Mouse (Mus musculus) heart, embryonic 14.5 days (tissue): ENCODE measurements around the gene Sema4b. TPM values are rescaled to one million over a fixed set of nuclear protein-coding genes. Genes with fewer than 3 reads are reported as not detected.

Source experiments
- ATAC-seq: fragments of 200-750 bp; cut with Nextera tagmentation; 2 replicates; pipeline ENCODE4 v1.8.0; 2017; ENCODE audit warnings: low read depth, moderate TSS enrichment; ENCODE audit not compliant: insufficient number of reproducible peaks, insufficient read depth, low FRiP score
- H3K27ac ChIP-seq, 2 experiments: fragments of 200-500 bp in 1 of 2; fragments of 300-500 bp in 1 of 2; sonication (generic) in 1 of 2; replicated peaks in 1 of 2; 2 replicates each; pipeline ENCODE4 v1.5.1; 2012 to 2014; ENCODE audit warnings: low read depth in 2 of 2, low read length in 2 of 2, control low read depth in 1 of 2, mild to moderate bottlenecking in 1 of 2, mixed read lengths in 1 of 2; ENCODE audit not compliant: control insufficient read depth in 1 of 2, insufficient read depth in 1 of 2
- H3K27me3 ChIP-seq: fragments of 300-500 bp; sonication (generic); 2 replicates; pipeline ENCODE4 v1.6.1; 2014; ENCODE audit warnings: mild to moderate bottlenecking, low read length, control low read depth; ENCODE audit not compliant: control insufficient read depth, insufficient read depth
- H3K36me3 ChIP-seq: fragments of 300-500 bp; sonication (generic); 2 replicates; pipeline ENCODE4 v1.6.1; 2014; ENCODE audit warnings: mild to moderate bottlenecking, control low read depth, low read length, mixed read lengths; ENCODE audit not compliant: control insufficient read depth, insufficient read depth
- H3K4me1 ChIP-seq, 2 experiments: fragments of 200-500 bp in 1 of 2; fragments of 300-500 bp in 1 of 2; sonication (generic) in 1 of 2; 2 replicates each; pipeline ENCODE4 v1.6.1; 2012 to 2014; ENCODE audit warnings: low read length in 2 of 2, control low read depth in 1 of 2, mixed read lengths in 1 of 2; ENCODE audit not compliant: control insufficient read depth in 2 of 2, insufficient read depth in 2 of 2
- H3K4me2 ChIP-seq: fragments of 300-500 bp; sonication (generic); 2 replicates; pipeline ENCODE4 v1.6.1; 2014; ENCODE audit warnings: mild to moderate bottlenecking, low read length
- H3K4me3 ChIP-seq, 2 experiments: fragments of 200-500 bp in 1 of 2; fragments of 300-500 bp in 1 of 2; sonication (generic) in 1 of 2; 2 replicates each; pipeline ENCODE4 v1.5.1; 2012 to 2014; ENCODE audit warnings: low read length in 2 of 2, mild to moderate bottlenecking in 2 of 2, control low read depth in 1 of 2, low read depth in 1 of 2, moderate library complexity in 1 of 2; ENCODE audit not compliant: control insufficient read depth in 1 of 2, insufficient read depth in 1 of 2
- H3K9ac ChIP-seq: fragments of 300-500 bp; sonication (generic); 2 replicates; pipeline ENCODE4 v1.6.1; 2014; ENCODE audit warnings: mild to moderate bottlenecking, low read length
- H3K9me3 ChIP-seq: fragments of 300-500 bp; sonication (generic); 2 replicates; pipeline ENCODE4 v1.6.1; 2016; ENCODE audit warnings: low read length, control low read depth; ENCODE audit not compliant: control insufficient read depth
- WGBS: fragments of 180-500 bp; shearing (Covaris S2); extraction: QIAGEN DNeasy Blood & Tissue Kit; methylation state at CpG from one replicate; pipeline ENCODE4 v1.1.7; 2014; 5-methylcytosine and 5-hydroxymethylcytosine counted together
- polyA plus RNA-seq: library from polyadenylated mRNA; unstranded; fragments of >200 nt; fragmentation: Nextera tagmentation; extraction: Ambion mirVana; gene quantifications from 2 replicates; pipeline ENCODE4 v1.2.1, GENCODE M21; 2014

The Sema4b gene
- polyA plus RNA-seq, 1 experiment from 2014 or later = 12.4 TPM

- H3K9ac ChIP-seq = peak overlapping the region; percentile 79
- no peak for ATAC-seq
- peak overlapping the region; percentile 64 to 65 for H3K4me3 ChIP-seq
- H3K27ac ChIP-seq = peak overlapping the region; percentile 27 to 79
- WGBS = 1% methylated on average over 11 of the region's 11 CpGs
- peaks cover 8% of the 10 kb centered on the region; the same call in 1 of the 2 replicates for H3K36me3 ChIP-seq
- H3K27me3 ChIP-seq = no peaks in the 10 kb centered on the region
- H3K4me2 ChIP-seq = peak overlapping the region; percentile 82
- H3K4me1 ChIP-seq = peaks cover 13 to 25% of the 10 kb centered on the region in 2 experiments
- H3K9me3 ChIP-seq = no peaks in the 10 kb centered on the region
These were observed 12.2 kb downstream of the Sema4b start for GRCm38 (mm10) chr7:80198863-80199262.

- Histone ChIP-seq H3K36me3 (peaks cover 8% of the 10 kb centered on the region; the same call in 1 of the 2 replicates), H3K4me3 (peak overlapping the region; percentile 64 to 65), H3K9ac (peak overlapping the region; percentile 79), H3K27me3 (no peaks in the 10 kb centered on the region), H3K9me3 (no peaks in the 10 kb centered on the region), H3K27ac (no peak overlapping the region), H3K4me2 (peak overlapping the region; percentile 82), H3K4me1 (peaks cover 14 to 24% of the 10 kb centered on the region in 2 experiments)
- WGBS = 45% methylated on average over 6 of the region's 6 CpGs
- ATAC-seq = no peak
These were observed 12.6 kb downstream of the Sema4b start for GRCm38 (mm10) chr7:80199286-80199685.

- no peak overlapping the region for H3K27ac ChIP-seq
- no peak overlapping the region for H3K4me2 ChIP-seq
- no peak overlapping the region for H3K9ac ChIP-seq
These were observed 13.4 kb downstream of the Sema4b start for GRCm38 (mm10) chr7:80199851-80200587.

GRCm38 (mm10) chr7:80200588-80200945 lies 13.9 kb downstream of the Sema4b start:
- H3K9me3 ChIP-seq = no peaks in the 10 kb centered on the region
- WGBS = 92% methylated on average over 6 of the region's 6 CpGs
- peaks cover 8% of the 10 kb centered on the region; the same call in 1 of the 2 replicates for H3K36me3 ChIP-seq
- H3K27ac ChIP-seq = no peak overlapping the region
- H3K4me2 ChIP-seq = no peak overlapping the region
- no peak overlapping the region for H3K9ac ChIP-seq
- H3K4me3 ChIP-seq = no peak overlapping the region
- no peaks in the 10 kb centered on the region for H3K27me3 ChIP-seq
- ATAC-seq = no peak
- peaks cover 15 to 26% of the 10 kb centered on the region in 2 experiments for H3K4me1 ChIP-seq

More at GRCm38 (mm10) chr7:80199851-80200587, 13.4 kb downstream of the Sema4b start:
- WGBS = 80% methylated on average over 11 of the region's 11 CpGs
- Histone ChIP-seq H3K27me3 (no peaks in the 10 kb centered on the region), H3K4me1 (peaks cover 14 to 22% of the 10 kb centered on the region in 2 experiments), H3K4me3 (no peak overlapping the region), H3K9me3 (no peaks in the 10 kb centered on the region), H3K36me3 (peaks cover 8% of the 10 kb centered on the region; the same call in 1 of the 2 replicates)
- ATAC-seq = no peak

GRCm38 (mm10) chr7:80200963-80201539 lies 14.4 kb downstream of the Sema4b start:
- no peak for ATAC-seq
- 82% methylated on average over 5 of the region's 5 CpGs for WGBS
- no peak overlapping the region for H3K27ac ChIP-seq

GRCm38 (mm10) chr7:80201888-80202540 lies 15.4 kb downstream of the Sema4b start:
- Histone ChIP-seq H3K9ac (no peak overlapping the region), H3K4me3 (no peak overlapping the region), H3K36me3 (peaks cover 8% of the 10 kb centered on the region; the same call in 1 of the 2 replicates), H3K9me3 (no peaks in the 10 kb centered on the region), H3K4me2 (no peak overlapping the region), H3K27me3 (no peaks in the 10 kb centered on the region), H3K27ac (no peak overlapping the region), H3K4me1 (peaks cover 27 to 37% of the 10 kb centered on the region in 2 experiments)
- 87% methylated on average over 15 of the region's 15 CpGs for WGBS
- no peak for ATAC-seq

More at GRCm38 (mm10) chr7:80200963-80201539, 14.4 kb downstream of the Sema4b start:
- no peak overlapping the region for H3K4me2 ChIP-seq
- no peak overlapping the region for H3K9ac ChIP-seq
- no peaks in the 10 kb centered on the region for H3K27me3 ChIP-seq
- peaks cover 18 to 27% of the 10 kb centered on the region in 2 experiments for H3K4me1 ChIP-seq
- H3K9me3 ChIP-seq = no peaks in the 10 kb centered on the region
- peaks cover 8% of the 10 kb centered on the region; the same call in 1 of the 2 replicates for H3K36me3 ChIP-seq
- H3K4me3 ChIP-seq = no peak overlapping the region

- H3K9ac ChIP-seq = no peak overlapping the region; the same call in 1 of the 2 replicates
These were observed 16.3 kb downstream of the Sema4b start for GRCm38 (mm10) chr7:80202961-80203360.

More at GRCm38 (mm10) chr7:80202961-80203360, 16.3 kb downstream of the Sema4b start:
- no peak for ATAC-seq
- WGBS = 80% methylated on average over 5 of the region's 5 CpGs
- no peak overlapping the region for H3K27ac ChIP-seq
- peaks cover 36 to 41% of the 10 kb centered on the region in 2 experiments for H3K4me1 ChIP-seq
- no peak overlapping the region for H3K4me2 ChIP-seq
- no peak overlapping the region for H3K4me3 ChIP-seq
- H3K36me3 ChIP-seq = peaks cover 8% of the 10 kb centered on the region; the same call in 1 of the 2 replicates
- H3K9me3 ChIP-seq = no peaks in the 10 kb centered on the region
- no peaks in the 10 kb centered on the region for H3K27me3 ChIP-seq
